Mouse (Mus musculus) gastrocnemius, postnatal 14 days (tissue): ENCODE measurements around the gene Gm853. TPM values are rescaled to one million over a fixed set of nuclear protein-coding genes. Genes with fewer than 3 reads are reported as not detected.
"Not testable (repeated sequence)": the region's sequence is repeated elsewhere in the genome, so short reads cannot be mapped to it uniquely, and the experiment has no call there.

ENCODE experiments used
- DNase-seq: peaks from one replicate; pipeline ENCODE4 v3.0.0; 2021; ENCODE audit warnings: mixed read lengths
- intact Hi-C: fragments of 180-260 bp; cut with DNase I; formaldehyde crosslinking; loops from one replicate; pipeline ENCODE4 v1.15.1; 2025; ENCODE audit warnings: low total_unique reads
- long read RNA-seq, 2 experiments: library from polyadenylated mRNA; stranded (forward); transcript quantifications; one replicate each; pipeline ENCODE4 v2.0.0; 2021
- total RNA-seq, 2 experiments: library from RNA; stranded (reverse); gene quantifications; 2 replicates each; pipeline ENCODE4 v1.2.3; 2021

The Gm853 gene
- total RNA-seq: not detected
- long read RNA-seq, experiment 1: 0 reads
- long read RNA-seq, experiment 2: 0 reads

- DNase-seq: no peak
- intact Hi-C loops: no loop called here
These were observed at the start of gene Gm853 for GRCm38 (mm10) chr4:130222179-130222578. TSS of gene Gm853 (minus strand) at chr4:130222401.

- intact Hi-C loops: no loop called here
- DNase-seq: no peak
These were observed 48.6 kb upstream of the Gm853 start for GRCm38 (mm10) chr4:130270611-130271347.

DNA sequence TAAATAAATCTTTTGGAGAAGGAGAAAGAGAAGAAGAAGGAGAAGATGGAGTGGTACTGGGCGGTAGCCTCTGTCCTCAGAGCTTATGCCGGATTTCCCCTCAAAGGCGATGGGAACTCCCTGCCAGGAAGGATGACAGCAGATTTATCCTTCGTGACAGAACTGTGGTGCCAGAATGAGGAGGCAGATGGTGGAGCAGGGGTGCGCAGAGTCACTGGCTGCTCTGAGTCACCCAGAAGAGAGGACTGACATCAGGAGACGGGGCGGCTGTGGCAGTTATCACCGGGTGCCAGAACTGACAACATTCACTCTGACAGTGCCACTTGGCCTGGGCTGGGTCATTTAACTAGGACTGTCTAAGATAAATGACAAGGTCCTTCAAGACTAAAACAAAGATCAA, 47.9 kb upstream of the Gm853 start:
- intact Hi-C loops: no loop called here

GRCm38 (mm10) chr4:130268736-130269135, 46.5 kb upstream of the Gm853 start:
- intact Hi-C loops: no loop called here

More for the DNA sequence above, 47.9 kb upstream of the Gm853 start:
- DNase-seq: no peak

DNA sequence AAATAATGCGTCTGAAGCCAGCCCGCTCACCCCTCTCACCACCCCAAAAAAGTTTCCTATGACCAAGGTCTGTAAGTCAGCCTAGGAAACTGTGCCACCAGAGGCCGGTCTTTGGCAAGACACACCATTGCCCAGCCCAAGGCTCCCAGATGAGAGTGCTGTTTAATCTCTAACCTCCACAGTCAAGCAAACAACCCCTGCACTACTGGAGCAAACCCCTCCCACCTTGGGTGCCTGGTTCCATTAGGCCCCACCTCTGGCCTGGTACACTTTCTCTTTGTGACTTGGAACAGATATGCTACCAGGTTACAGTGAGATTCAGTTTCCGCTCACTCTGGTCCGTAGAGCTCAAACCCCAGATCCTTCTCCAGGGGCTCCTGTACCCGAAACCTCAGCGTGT, 44.9 kb upstream of the Gm853 start:
- intact Hi-C loops: no loop called here
- DNase-seq: peak; percentile 20

More at GRCm38 (mm10) chr4:130268736-130269135, 46.5 kb upstream of the Gm853 start:
- DNase-seq: no peak

DNA sequence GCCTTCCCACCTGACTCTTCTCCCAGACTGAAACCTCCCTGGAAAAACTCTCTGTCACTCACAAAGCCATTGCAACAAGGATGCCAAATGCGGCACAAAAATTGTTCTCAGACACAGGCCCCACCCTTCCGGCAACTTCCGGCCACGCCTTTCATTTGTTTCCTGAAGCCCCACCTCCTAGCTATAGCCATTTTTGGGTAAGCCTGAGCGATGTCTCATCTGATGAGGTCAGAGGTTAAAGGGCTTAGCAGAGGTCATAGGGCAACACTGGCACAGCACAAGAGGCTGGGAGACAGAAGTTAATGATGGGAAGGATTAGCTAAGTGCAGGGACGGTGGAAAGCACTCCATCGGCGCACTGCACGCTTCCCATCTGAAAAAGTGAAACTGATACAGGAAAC, 44.4 kb upstream of the Gm853 start:
- no peak for DNase-seq
- intact Hi-C loops: no loop called here

- peak; percentile 59 for DNase-seq
- intact Hi-C loops: loop anchor here (2.0 kb wide), 1 partner anchor 28 kb away; no protein-coding TSS in a partner anchor
These were observed 42.6 kb upstream of the Gm853 start for GRCm38 (mm10) chr4:130264698-130265349.

GRCm38 (mm10) chr4:130264131-130264530, 41.9 kb upstream of the Gm853 start:
- no peak for DNase-seq
- intact Hi-C loops: loop anchor here (2.0 kb wide), 1 partner anchor 29 kb away; no protein-coding TSS in a partner anchor

- no peak for DNase-seq
- intact Hi-C loops: no loop called here
These were observed 38.2 kb upstream of the Gm853 start for GRCm38 (mm10) chr4:130260406-130260805.

DNA sequence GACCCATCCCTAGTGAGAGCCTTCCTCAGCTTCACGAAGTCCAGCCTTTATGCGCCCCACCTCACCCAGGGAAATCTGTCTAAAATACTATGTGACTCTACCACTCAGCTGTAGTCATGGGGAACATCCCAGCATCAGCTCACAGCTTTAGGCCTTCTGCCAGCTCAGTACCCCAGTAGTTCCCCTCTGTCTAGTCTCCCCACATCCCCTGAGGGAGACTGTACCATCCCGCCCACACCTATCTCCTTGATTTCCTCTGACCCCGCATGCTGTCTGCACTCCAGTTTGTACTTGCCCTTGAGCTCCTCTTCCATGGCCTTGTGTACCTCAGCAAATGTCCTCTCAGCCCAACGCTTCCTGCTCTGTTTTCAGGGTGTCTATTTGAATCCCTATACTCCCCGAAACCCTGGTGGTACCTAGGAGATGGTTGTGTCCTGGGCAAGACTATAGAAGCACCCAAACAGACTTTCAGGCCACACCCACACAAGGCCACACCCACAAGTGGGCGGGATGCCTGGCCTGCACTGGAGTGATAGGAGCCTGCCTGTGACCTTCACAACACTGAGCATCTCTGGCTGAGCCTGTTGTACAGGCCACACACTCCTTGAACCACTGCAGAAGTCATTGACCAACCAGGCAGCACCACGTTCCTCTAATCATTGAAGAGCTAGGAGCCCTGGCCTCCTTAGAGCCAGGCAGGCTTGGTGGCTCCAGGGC, 30.4 kb upstream of the Gm853 start:
- no peak for DNase-seq
- intact Hi-C loops: no loop called here

DNA sequence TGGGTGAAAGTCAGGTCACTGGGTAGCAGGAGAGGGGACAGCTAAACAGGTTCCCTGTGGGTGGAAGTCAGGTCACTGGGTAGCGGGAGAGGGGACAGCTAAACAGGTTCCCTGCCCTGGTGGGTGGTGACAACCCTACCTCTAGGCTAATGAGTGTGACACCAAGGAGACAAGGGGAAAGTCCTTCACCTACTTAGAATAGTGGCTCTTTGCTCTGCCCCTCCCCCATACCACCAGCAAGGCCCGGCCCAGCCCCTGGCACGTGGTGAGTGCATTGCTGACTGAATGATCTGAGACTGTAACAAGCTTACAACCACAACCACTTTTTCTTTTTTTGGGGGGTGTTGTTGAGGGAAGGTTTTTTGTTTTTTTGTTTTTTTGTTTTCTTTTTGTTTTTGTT, 29.6 kb upstream of the Gm853 start:
- no peak for DNase-seq
- intact Hi-C loops: no loop called here

DNA sequence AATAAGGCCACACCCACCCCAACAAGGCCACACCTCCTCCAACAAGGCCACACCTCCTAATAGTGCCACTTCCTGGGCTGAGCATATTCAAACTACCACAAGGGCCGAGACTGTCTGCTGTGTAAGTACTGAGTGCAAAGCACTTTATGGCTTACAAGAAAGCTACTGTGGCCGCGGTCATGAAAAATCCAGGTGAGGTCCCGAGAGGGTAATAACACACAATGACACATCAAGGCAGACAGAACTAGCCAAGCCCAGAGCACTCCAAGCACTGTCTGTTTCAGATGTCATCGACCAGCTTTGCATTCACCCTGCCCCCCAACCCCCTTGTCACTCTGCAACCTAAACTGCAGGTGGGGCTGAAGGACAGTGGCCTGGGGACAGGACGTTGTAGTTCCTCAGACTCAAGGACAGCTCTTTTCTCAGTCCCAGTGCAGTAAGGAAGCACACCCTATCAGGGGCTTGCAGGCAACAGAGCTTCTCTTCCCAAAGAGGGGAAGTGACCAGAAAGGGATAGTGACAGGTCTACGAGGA, 29.0 kb upstream of the Gm853 start:
- DNase-seq: no peak
- intact Hi-C loops: no loop called here

GRCm38 (mm10) chr4:130248636-130249035, 26.4 kb upstream of the Gm853 start:
- no peak for DNase-seq
- intact Hi-C loops: no loop called here

DNA sequence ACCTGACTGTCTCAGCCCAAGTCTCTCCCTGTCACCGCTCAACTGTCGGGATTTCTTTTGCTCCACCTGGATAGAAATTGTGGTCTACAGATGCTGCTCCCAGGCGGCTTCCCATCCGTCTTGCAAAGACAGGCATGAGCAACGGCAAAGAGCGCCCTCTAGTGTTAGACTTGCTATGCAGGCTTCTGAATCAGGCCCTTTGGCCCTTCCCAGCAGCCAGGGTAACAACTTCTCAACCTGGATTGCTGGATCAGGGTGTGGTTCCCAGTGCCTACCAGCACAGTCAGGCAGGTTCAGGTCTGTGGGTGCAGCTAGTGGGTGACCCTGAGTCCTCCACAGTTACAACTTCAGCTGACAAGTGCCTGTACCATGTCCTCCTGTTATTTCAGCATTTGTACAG, 23.9 kb upstream of the Gm853 start:
- peak; percentile 67 for DNase-seq
- intact Hi-C loops: no loop called here

DNA sequence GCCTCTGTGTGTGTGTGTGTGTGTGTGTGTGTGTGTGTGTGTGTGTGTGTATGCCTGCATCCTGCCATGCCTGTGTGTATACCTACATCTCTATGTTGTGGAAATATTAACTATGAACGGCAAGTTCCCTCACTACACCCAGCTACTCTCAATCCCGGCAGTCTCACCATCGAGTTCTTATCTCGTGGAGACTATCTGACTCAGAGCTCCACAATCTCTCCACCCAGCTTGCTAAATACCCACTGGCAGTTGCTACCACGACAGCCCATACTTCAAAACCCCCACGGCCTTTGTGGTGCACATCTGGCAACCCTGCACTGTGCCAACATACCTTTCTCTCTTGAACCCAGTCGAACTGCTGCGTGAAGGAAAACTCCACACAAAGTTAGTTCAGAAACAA, 22.5 kb upstream of the Gm853 start:
- intact Hi-C loops: loop anchor here (5.0 kb wide), 1 partner anchor 42 kb away; no protein-coding TSS in a partner anchor
- DNase-seq: no peak

DNA sequence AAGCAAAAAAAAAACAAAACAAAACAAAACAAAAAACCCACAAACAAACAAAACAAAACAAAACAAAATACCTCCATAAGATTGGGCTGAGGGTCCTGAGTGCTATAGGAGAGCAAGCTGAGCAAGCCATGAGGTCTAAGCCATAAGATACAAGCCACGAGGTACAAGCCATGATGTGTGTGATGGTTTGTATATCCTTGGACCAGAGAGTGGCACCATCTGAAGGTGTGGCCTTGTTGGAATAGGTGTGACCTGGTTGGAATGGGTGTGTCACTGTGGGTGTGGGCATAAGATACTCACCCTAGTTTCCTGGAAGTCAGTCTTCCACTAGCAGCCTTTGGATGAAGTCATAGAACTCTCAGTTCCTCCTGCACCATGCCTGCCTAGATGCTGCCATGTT, 21.4 kb upstream of the Gm853 start:
- DNase-seq: not testable (repeated sequence)
- intact Hi-C loops: loop anchor here (5.0 kb wide), 1 partner anchor 41 kb away; no protein-coding TSS in a partner anchor

DNA sequence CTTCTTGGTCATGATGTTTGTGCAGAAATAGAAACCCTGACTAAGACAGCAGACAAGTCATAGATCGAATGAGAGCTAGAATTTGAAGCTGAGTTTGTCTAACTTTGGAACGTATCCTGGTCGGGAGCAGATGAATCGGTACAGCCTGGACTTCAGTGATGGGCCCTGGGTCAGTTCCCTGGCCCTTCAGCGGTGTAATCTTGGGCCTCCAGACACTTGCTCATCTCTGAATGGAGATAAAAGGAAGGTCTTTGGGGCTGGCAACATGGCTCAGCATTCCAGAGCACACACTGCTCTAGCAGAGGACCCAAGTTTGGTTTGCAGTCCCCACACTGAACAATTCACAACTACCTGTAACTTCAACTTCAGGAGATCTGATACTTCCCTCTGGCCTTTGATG, 20.8 kb upstream of the Gm853 start:
- DNase-seq: no peak
- intact Hi-C loops: loop anchor here (5.0 kb wide), 1 partner anchor 41 kb away; no protein-coding TSS in a partner anchor

DNA sequence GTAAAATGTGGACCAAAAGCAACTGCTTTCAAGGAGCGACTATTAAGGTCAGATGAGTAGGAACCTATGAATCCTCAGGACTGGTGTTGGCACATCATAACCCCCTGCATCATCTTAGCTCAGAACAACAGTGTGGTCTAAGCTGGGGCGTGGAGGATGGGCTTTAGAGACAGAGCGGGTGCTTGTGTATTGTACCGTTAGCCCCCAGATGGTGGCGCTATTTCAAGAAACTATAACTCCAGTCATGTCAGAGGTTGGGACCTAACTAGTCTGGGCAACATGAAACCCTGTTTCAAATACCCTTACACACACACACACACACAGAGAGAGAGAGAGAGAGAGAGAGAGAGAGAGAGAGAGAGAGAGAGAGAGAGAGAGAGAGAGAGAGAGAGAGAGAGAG, 18.5 kb upstream of the Gm853 start:
- DNase-seq: no peak
- intact Hi-C loops: loop anchor here (5.0 kb wide), 1 partner anchor 38 kb away; no protein-coding TSS in a partner anchor

DNA sequence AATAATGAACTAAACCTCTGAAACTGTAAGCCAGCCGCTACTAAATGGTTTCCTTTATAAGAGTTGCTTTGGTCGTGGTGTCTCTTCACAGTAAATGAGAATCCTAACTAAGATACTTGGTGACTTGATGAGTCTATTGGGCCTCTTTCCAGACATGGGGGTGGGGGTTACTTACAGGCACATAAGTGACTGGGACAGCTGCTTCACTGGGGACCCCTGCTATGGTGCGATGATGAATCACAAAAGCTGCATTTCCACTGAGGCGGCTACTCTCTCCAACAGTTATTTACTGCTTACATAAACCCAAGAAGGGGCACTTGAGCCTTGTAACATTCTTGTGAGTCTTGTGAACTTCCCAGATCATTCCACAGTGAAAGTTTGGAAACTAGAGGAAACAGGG, 15.4 kb upstream of the Gm853 start:
- no peak for DNase-seq
- intact Hi-C loops: no loop called here

- intact Hi-C loops: no loop called here
- DNase-seq: no peak
These were observed 14.2 kb upstream of the Gm853 start for GRCm38 (mm10) chr4:130236361-130236760.
